Mouse (Mus musculus) heart, embryonic 11.5 days (tissue): ENCODE results near the gene Nxn. TPM values are rescaled to one million over a fixed set of nuclear protein-coding genes. Genes with fewer than 3 reads are reported as not detected.

Experiments used
- ATAC-seq: fragments of 200-750 bp; cut with Nextera tagmentation; replicated peaks from 2 replicates; pipeline ENCODE4 v1.8.0; 2017; ENCODE audit warnings: moderate library complexity; ENCODE audit not compliant: insufficient number of reproducible peaks, low FRiP score, low TSS enrichment
- H3K27ac ChIP-seq: fragments of 300-500 bp; sonication (generic); 2 replicates; pipeline ENCODE4 v1.5.1; 2014; ENCODE audit warnings: mild to moderate bottlenecking, low read depth, low read length
- H3K27me3 ChIP-seq: fragments of 300-500 bp; sonication (generic); 2 replicates; pipeline ENCODE4 v1.6.1; 2014; ENCODE audit warnings: mild to moderate bottlenecking, low read length, mixed read lengths; ENCODE audit not compliant: control insufficient read depth, insufficient read depth
- H3K36me3 ChIP-seq: fragments of 300-500 bp; sonication (generic); 2 replicates; pipeline ENCODE4 v1.6.1; 2014; ENCODE audit warnings: mild to moderate bottlenecking, low read length, moderate library complexity, mixed read lengths; ENCODE audit not compliant: control insufficient read depth, insufficient read depth
- H3K4me1 ChIP-seq: fragments of 300-500 bp; sonication (generic); 2 replicates; pipeline ENCODE4 v1.6.1; 2014; ENCODE audit warnings: low read length; ENCODE audit not compliant: control insufficient read depth, insufficient read depth
- H3K4me2 ChIP-seq: fragments of 300-500 bp; sonication (generic); 2 replicates; pipeline ENCODE4 v1.6.1; 2014; ENCODE audit warnings: mild to moderate bottlenecking, moderate library complexity
- H3K4me3 ChIP-seq: fragments of 300-500 bp; sonication (generic); 2 replicates; pipeline ENCODE4 v1.5.1; 2014; ENCODE audit warnings: low read depth, low read length
- H3K9ac ChIP-seq: fragments of 300-500 bp; sonication (generic); 2 replicates; pipeline ENCODE4 v1.6.1; 2014; ENCODE audit warnings: mild to moderate bottlenecking, low read depth, low read length, moderate library complexity
- H3K9me3 ChIP-seq: fragments of 300-500 bp; sonication (generic); replicated peaks from 2 replicates; pipeline ENCODE4 v1.6.1; 2016; ENCODE audit warnings: low read length; ENCODE audit not compliant: control insufficient read depth
- WGBS: fragments of 180-500 bp; shearing (Covaris S2); extraction: QIAGEN DNeasy Blood & Tissue Kit; methylation state at CpG from one replicate; pipeline ENCODE4 v1.1.7; 2014; ENCODE audit not compliant: insufficient replicate concordance; 5-methylcytosine and 5-hydroxymethylcytosine counted together
- polyA plus RNA-seq: library from polyadenylated mRNA; unstranded; fragments of >200 nt; fragmentation: Nextera tagmentation; extraction: Ambion mirVana; gene quantifications from 2 replicates; pipeline ENCODE4 v1.2.1, GENCODE M21; 2014

Gene Nxn
- polyA plus RNA-seq, result 21.6 and 24.8 TPM in 2 replicates

DNA sequence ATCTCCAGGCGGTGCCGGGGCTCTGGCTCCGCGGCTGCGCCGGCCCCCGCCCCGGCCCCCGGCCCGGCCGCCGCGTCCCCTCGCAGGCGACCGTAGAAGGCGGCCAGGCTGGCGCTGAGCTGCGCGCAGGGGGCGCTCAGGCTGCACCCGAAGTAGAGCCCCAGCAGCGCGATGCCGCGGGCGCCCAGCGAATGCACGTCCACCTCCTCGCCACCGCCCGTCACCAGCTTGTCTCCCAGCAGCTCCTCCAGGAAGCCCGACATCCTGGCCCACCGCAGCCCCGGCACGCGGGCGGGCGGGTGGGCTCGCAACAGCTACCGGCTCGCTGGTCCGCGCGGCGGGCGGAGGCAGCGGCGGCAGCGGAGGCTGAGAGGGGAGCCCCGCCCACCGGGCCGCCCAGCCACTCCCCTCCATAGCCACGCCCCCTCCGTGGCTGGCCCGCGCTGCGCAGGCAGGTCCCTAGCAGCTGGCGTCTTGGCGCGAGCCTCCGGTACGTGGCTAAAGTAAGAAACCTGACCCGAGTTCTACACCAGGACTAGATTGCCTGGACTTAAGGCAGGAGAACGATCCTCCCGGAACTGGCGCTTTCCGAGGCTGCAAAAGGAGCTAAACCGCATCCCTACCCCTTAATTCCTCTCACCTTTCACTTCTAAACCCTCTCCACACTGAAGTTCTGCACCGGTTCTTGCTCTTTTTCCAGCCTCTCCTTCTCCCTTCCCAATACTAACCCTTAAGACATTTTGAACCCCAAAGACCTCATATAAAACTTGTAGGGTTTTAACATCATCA, at the start of gene Nxn:
Nxn (minus strand) TSS at position 343 of the 789 bp plus-strand sequence.
- H3K4me2 ChIP-seq, result peak within 1 kb of the TSS; percentile 90
- H3K9ac ChIP-seq, result peak within 1 kb of the TSS; percentile 90
- H3K4me1 ChIP-seq, result peaks cover 3% of the 10 kb centered on the region; the same call in 1 of the 2 replicates
- H3K9me3 ChIP-seq, result no peaks in the 10 kb centered on the region
- no peaks in the 10 kb centered on the region for H3K36me3 ChIP-seq
- H3K27ac ChIP-seq, result peak within 1 kb of the TSS; percentile 92
- under 1% methylated on average over 40 of the region's 70 CpGs for WGBS
- H3K27me3 ChIP-seq, result no peaks in the 10 kb centered on the region
- H3K4me3 ChIP-seq, result peak within 1 kb of the TSS; percentile 89
- ATAC-seq, result peak; percentile 86

DNA sequence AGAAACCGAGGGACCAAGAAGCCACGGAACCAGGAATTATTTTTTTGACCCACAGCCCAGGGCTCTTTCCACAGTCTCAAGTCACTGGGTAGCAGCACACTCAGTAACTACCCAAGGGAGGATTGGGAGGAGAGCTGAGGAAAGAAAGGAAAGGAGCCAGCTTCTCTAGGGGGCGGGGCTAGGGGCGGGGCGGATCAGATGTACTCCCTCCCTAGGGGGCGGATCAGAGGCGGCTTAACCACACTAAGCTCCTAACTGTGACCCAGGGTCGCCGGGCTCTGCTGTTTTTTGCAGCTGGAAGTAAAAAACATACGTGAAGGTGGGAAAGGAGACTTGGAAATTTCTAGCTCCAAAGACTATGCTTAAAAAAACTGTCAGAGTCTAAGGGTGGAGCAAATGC, 47.3 kb upstream of the Nxn start:
- H3K4me3 ChIP-seq, result no peak overlapping the region
- no peaks in the 10 kb centered on the region for H3K9me3 ChIP-seq
- H3K9ac ChIP-seq, result no peak overlapping the region
- peaks cover 30% of the 10 kb centered on the region for H3K4me1 ChIP-seq
- WGBS, result 8% methylated on average over 10 of the region's 10 CpGs
- ATAC-seq, result 0 out of 2 replicates have a peak, but pooled peaks have one; percentile 62
- no peaks in the 10 kb centered on the region for H3K27me3 ChIP-seq
- H3K36me3 ChIP-seq, result peaks cover 5% of the 10 kb centered on the region; the same call in 1 of the 2 replicates
- H3K4me2 ChIP-seq, result 0 out of 2 replicates have a peak overlapping the region, but pooled peaks have one; percentile 27
- no peak overlapping the region for H3K27ac ChIP-seq

DNA sequence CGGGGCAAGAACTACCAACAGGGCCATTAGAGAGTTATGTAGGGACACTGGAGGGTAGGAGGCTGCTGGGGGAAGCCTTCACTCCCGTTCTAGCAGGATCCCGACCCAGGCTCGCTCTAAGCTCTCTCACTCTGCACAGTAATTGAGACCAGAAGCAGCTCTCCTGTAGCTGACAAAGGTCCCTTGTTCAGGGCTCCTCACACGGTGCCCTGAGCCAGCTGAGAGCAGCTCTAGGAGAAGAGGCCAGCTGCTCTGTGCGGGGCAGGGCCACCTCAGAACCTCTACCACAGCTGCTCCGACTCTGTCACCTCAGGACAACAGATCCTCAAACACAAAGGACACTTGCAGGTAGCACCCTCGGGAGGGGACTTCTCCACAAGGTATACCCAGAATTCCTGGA, 46.5 kb upstream of the Nxn start:
- Histone ChIP-seq H3K9ac (no peak overlapping the region), H3K27ac (no peak overlapping the region), H3K4me1 (peaks cover 32% of the 10 kb centered on the region), H3K4me3 (no peak overlapping the region), H3K9me3 (no peaks in the 10 kb centered on the region), H3K4me2 (no peak overlapping the region), H3K27me3 (no peaks in the 10 kb centered on the region), H3K36me3 (0 out of 2 replicates have a peak, but pooled peaks cover 2% of the 10 kb centered on the region)
- WGBS, result 54% methylated on average over 8 of the region's 8 CpGs
- ATAC-seq, result no peak

GRCm38 (mm10) chr11:76439666-76440065, 40.7 kb upstream of the Nxn start:
- no peak overlapping the region for H3K9ac ChIP-seq
- WGBS, result 19% methylated on average over 3 of the region's 3 CpGs
- no peaks in the 10 kb centered on the region for H3K27me3 ChIP-seq
- H3K36me3 ChIP-seq, result peaks cover 6% of the 10 kb centered on the region; the same call in 1 of the 2 replicates
- H3K4me3 ChIP-seq, result no peak overlapping the region
- ATAC-seq, result no peak
- H3K4me2 ChIP-seq, result no peak overlapping the region
- H3K4me1 ChIP-seq, result peaks cover 60% of the 10 kb centered on the region
- no peaks in the 10 kb centered on the region for H3K9me3 ChIP-seq
- H3K27ac ChIP-seq, result no peak overlapping the region

- Histone ChIP-seq H3K4me2 (peak overlapping the region; percentile 81), H3K4me1 (peaks cover 65% of the 10 kb centered on the region), H3K4me3 (peak overlapping the region; percentile 46), H3K9me3 (no peaks in the 10 kb centered on the region), H3K27ac (peak overlapping the region; percentile 83), H3K36me3 (peaks cover 4% of the 10 kb centered on the region; the same call in 1 of the 2 replicates), H3K27me3 (no peaks in the 10 kb centered on the region), H3K9ac (peak overlapping the region; percentile 73)
- 3% methylated on average over 28 of the region's 28 CpGs for WGBS
- peak; percentile 57 for ATAC-seq
Measured at GRCm38 (mm10) chr11:76436864-76437437, 38.0 kb upstream of the Nxn start.

DNA sequence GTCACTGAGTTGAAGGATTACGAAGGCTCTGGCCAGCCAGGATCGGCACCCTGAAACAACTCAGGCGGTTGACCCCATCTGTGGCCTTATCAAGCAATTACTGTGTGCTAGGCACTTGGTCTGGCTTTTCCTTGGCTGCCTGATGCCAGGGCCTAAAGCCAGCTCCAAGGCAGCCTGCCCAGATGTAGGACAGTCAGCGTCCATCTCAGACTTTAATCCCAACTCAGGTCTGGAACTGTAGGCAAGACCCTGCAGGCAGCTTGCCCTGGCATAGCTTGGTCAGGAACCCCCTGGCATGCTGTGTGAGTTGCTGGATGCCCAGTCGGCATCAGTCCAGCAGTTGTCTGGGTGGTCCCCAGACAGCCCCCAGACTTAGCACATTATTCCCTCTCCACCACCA, 37.1 kb upstream of the Nxn start:
- no peak overlapping the region for H3K27ac ChIP-seq

GRCm38 (mm10) chr11:76429966-76430631, 31.2 kb upstream of the Nxn start:
- ATAC-seq, result no peak
- Histone ChIP-seq H3K36me3 (no peaks in the 10 kb centered on the region), H3K9ac (peak overlapping the region; percentile 59), H3K4me3 (no peak overlapping the region), H3K4me1 (peaks cover 56% of the 10 kb centered on the region), H3K27ac (peak overlapping the region; percentile 85), H3K9me3 (no peaks in the 10 kb centered on the region), H3K27me3 (no peaks in the 10 kb centered on the region), H3K4me2 (no peak overlapping the region)
- 63% methylated on average over 6 of the region's 6 CpGs for WGBS

More for the DNA sequence above, 37.1 kb upstream of the Nxn start:
- Histone ChIP-seq H3K27me3 (no peaks in the 10 kb centered on the region), H3K4me2 (peak overlapping the region; percentile 81), H3K4me1 (peaks cover 68% of the 10 kb centered on the region), H3K4me3 (peak overlapping the region; percentile 46; the same call in 1 of the 2 replicates), H3K9me3 (no peaks in the 10 kb centered on the region), H3K9ac (peak overlapping the region; percentile 46; the same call in 1 of the 2 replicates), H3K36me3 (peaks cover 4% of the 10 kb centered on the region; the same call in 1 of the 2 replicates)
- WGBS, result 67% methylated on average over 5 of the region's 5 CpGs
- ATAC-seq, result no peak

DNA sequence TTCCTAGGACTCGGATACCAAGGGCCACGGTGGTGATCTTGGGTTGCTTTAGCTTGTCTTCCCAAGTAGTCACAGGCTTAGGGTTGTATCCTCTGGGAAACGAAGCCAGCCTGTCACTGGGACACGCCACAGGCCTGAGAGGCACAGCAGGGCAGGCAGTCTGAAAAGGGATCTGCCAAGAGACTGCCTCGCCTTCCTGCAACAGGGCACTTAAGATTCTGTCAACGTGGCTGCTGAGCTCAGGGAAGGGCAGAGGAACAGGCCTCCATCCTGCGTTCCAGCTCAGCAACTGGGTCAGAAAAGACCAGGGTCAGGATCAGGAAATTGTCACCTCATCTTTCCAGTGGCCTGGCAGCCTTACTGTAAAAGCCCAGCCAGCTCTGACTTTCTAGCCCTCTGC, 30.6 kb upstream of the Nxn start:
- 0 out of 2 replicates have a peak overlapping the region, but pooled peaks have one; percentile 17 for H3K9ac ChIP-seq
- no peak overlapping the region for H3K4me2 ChIP-seq
- WGBS, result 45% methylated on average over 7 of the region's 7 CpGs

More for the DNA sequence above, 30.6 kb upstream of the Nxn start:
- ATAC-seq, result no peak
- Histone ChIP-seq H3K27me3 (no peaks in the 10 kb centered on the region), H3K9me3 (no peaks in the 10 kb centered on the region), H3K4me1 (peaks cover 54% of the 10 kb centered on the region), H3K36me3 (no peaks in the 10 kb centered on the region), H3K27ac (peak overlapping the region; percentile 85), H3K4me3 (no peak overlapping the region)
